Mouse (Mus musculus) midbrain, embryonic 14.5 days (tissue): ENCODE measurements around the gene Serpinb6b. TPM values are rescaled to one million over a fixed set of nuclear protein-coding genes. Genes with fewer than 3 reads are reported as not detected.

ENCODE experiments used
- ATAC-seq: fragments of 200-750 bp; cut with Nextera tagmentation; 2 replicates; pipeline ENCODE4 v1.8.0; 2017; ENCODE audit warnings: moderate number of reproducible peaks, moderate library complexity; ENCODE audit not compliant: low FRiP score, low TSS enrichment
- DNase-seq: peaks from one replicate; pipeline ENCODE4 v3.0.0-alpha.2; 2015
- H3K27ac ChIP-seq: fragments of 300-500 bp; sonication (generic); replicated peaks from 2 replicates; pipeline ENCODE4 v1.5.1; 2014; ENCODE audit warnings: mild to moderate bottlenecking, low read depth, low read length, moderate library complexity
- H3K27me3 ChIP-seq: fragments of 300-500 bp; sonication (generic); 2 replicates; pipeline ENCODE4 v1.6.1; 2014; ENCODE audit warnings: low read length, control low read depth, mixed read lengths; ENCODE audit not compliant: control insufficient read depth, insufficient read depth
- H3K36me3 ChIP-seq: fragments of 300-500 bp; sonication (generic); 2 replicates; pipeline ENCODE4 v1.6.1; 2014; ENCODE audit warnings: low read length, control low read depth; ENCODE audit not compliant: control insufficient read depth, insufficient read depth
- H3K4me1 ChIP-seq: fragments of 300-500 bp; sonication (generic); 2 replicates; pipeline ENCODE4 v1.6.1; 2014; ENCODE audit warnings: mild to moderate bottlenecking, antibody characterized with exemption, low read length, control low read depth; ENCODE audit not compliant: control insufficient read depth, insufficient read depth
- H3K4me2 ChIP-seq: fragments of 300-500 bp; sonication (generic); 2 replicates; pipeline ENCODE4 v1.6.1; 2014; ENCODE audit warnings: mild to moderate bottlenecking, low read length, moderate library complexity
- H3K4me3 ChIP-seq: fragments of 300-500 bp; sonication (generic); replicated peaks from 2 replicates; pipeline ENCODE4 v1.5.1; 2014; ENCODE audit warnings: low read depth, low read length
- H3K9ac ChIP-seq: fragments of 300-500 bp; sonication (generic); replicated peaks from 2 replicates; pipeline ENCODE4 v1.6.1; 2014; ENCODE audit warnings: mild to moderate bottlenecking, low read length, moderate library complexity
- H3K9me3 ChIP-seq: fragments of 300-500 bp; sonication (generic); 2 replicates; pipeline ENCODE4 v1.6.1; 2016; ENCODE audit warnings: low read length, control low read depth, mixed read lengths; ENCODE audit not compliant: control insufficient read depth
- WGBS: fragments of 180-500 bp; shearing (Covaris S2); extraction: QIAGEN DNeasy Blood & Tissue Kit; methylation state at CpG from one replicate; pipeline ENCODE4 v1.1.7; 2014; 5-methylcytosine and 5-hydroxymethylcytosine counted together
- polyA plus RNA-seq: library from polyadenylated mRNA; unstranded; fragments of >200 nt; fragmentation: Nextera tagmentation; extraction: Ambion mirVana; gene quantifications from 2 replicates; pipeline ENCODE4 v1.2.1, GENCODE M21; 2014

Serpinb6b gene
- polyA plus RNA-seq, 1 experiment from 2014 or later: 0.95 TPM

- ATAC-seq (no peak), DNase-seq (no peak)
- no peaks in the 10 kb centered on the region for H3K27me3 ChIP-seq
- H3K9me3 ChIP-seq: no peaks in the 10 kb centered on the region
- no peak overlapping the region for H3K27ac ChIP-seq
- WGBS: 89% methylated on average over 3 of the region's 3 CpGs
- no peak overlapping the region for H3K9ac ChIP-seq
- H3K4me3 ChIP-seq: no peak overlapping the region
- H3K4me2 ChIP-seq: no peak overlapping the region
- H3K36me3 ChIP-seq: no peaks in the 10 kb centered on the region
- no peaks in the 10 kb centered on the region for H3K4me1 ChIP-seq
Measured at GRCm38 (mm10) chr13:33006555-33006954, 41.5 kb downstream of the Serpinb6b start.

DNA sequence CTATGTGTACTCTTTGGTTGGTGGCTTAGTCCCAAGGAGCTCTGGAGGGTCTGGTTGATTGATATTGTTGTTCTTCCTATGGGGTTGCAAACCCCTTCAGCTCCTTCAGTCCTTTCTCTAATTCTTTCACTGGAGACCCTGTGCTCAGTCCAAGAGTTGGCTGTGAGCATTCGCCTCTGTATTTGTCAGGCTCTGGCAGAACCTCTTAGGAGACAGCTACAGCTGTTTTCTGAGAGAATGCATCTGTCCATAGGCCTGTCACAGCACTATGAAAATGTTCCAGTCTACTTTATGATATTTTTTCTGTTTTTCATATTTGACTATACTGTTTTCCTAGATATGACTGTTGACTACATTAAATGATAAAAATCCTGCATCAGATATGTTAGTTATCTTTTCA is 47.4 kb downstream of the Serpinb6b start:
- WGBS: 95% methylated on average over 1 of the region's 1 CpGs
- H3K9me3 ChIP-seq: no peaks in the 10 kb centered on the region
- no peak overlapping the region for H3K4me3 ChIP-seq
- DNase-seq (no peak), ATAC-seq (no peak)
- H3K4me2 ChIP-seq: no peak overlapping the region
- no peaks in the 10 kb centered on the region for H3K36me3 ChIP-seq
- no peak overlapping the region for H3K27ac ChIP-seq
- no peaks in the 10 kb centered on the region for H3K27me3 ChIP-seq
- H3K4me1 ChIP-seq: no peaks in the 10 kb centered on the region
- no peak overlapping the region for H3K9ac ChIP-seq

- 70% methylated on average over 2 of the region's 2 CpGs for WGBS
- no peak for ATAC-seq
- no peak overlapping the region for H3K4me2 ChIP-seq
- DNase-seq: no peak
- no peak overlapping the region for H3K27ac ChIP-seq
- no peaks in the 10 kb centered on the region for H3K4me1 ChIP-seq
- no peak overlapping the region for H3K9ac ChIP-seq
- no peaks in the 10 kb centered on the region for H3K36me3 ChIP-seq
- H3K4me3 ChIP-seq: no peak overlapping the region
- H3K9me3 ChIP-seq: no peaks in the 10 kb centered on the region
- no peaks in the 10 kb centered on the region for H3K27me3 ChIP-seq
Measured at GRCm38 (mm10) chr13:33013271-33013670, 48.3 kb downstream of the Serpinb6b start.

DNA sequence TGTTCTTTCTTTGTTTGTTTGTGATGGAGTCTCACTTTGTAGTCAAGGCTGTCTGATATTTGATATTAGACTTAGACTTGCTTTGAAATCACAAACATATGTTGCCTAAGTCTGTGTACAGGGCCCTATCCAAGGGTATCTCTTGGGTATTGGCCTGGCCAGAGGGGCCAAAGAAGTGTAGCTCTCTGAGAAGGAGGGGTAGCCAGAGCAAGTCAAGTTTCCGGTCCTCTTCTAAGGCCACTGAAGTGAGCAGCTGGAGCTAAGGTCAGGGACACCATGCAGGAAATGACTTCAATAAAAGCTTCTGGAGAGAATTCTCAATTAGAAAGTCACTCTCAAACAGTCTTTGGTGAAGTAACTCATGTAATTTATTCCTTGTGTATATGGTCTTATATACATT is 57.4 kb downstream of the Serpinb6b start:
- DNase-seq (no peak), ATAC-seq (no peak)
- H3K9ac ChIP-seq: no peak overlapping the region
- WGBS: 94% methylated on average over 1 of the region's 1 CpGs
- H3K27me3 ChIP-seq: no peaks in the 10 kb centered on the region
- no peak overlapping the region for H3K4me3 ChIP-seq
- H3K27ac ChIP-seq: no peak overlapping the region
- no peaks in the 10 kb centered on the region for H3K9me3 ChIP-seq
- no peak overlapping the region for H3K4me2 ChIP-seq
- no peaks in the 10 kb centered on the region for H3K36me3 ChIP-seq
- no peaks in the 10 kb centered on the region for H3K4me1 ChIP-seq

- no peaks in the 10 kb centered on the region for H3K4me1 ChIP-seq
- no peak overlapping the region for H3K4me3 ChIP-seq
- 79% methylated on average over 1 of the region's 1 CpGs for whole genome bisulfite sequencing
- H3K9ac ChIP-seq: no peak overlapping the region
- no peaks in the 10 kb centered on the region for H3K27me3 ChIP-seq
- H3K36me3 ChIP-seq: no peaks in the 10 kb centered on the region
- H3K4me2 ChIP-seq: no peak overlapping the region
- DNase-seq: no peak
- H3K9me3 ChIP-seq: no peaks in the 10 kb centered on the region
- ATAC-seq: no peak
- H3K27ac ChIP-seq: no peak overlapping the region
Measured at GRCm38 (mm10) chr13:33026427-33027057, 61.5 kb downstream of the Serpinb6b start.

GRCm38 (mm10) chr13:33027244-33027643 is 62.2 kb downstream of the Serpinb6b start, which contains the start of gene Serpinb9b:
Gene Serpinb9b, plus strand, starts transcription at chr13:33027416.
- Histone ChIP-seq H3K36me3 (no peaks in the 10 kb centered on the region), H3K27me3 (no peaks in the 10 kb centered on the region), H3K27ac (no peak within 1 kb of the TSS), H3K4me1 (no peaks in the 10 kb centered on the region), H3K4me3 (no peak within 1 kb of the TSS), H3K9ac (no peak within 1 kb of the TSS), H3K9me3 (no peaks in the 10 kb centered on the region), H3K4me2 (no peak within 1 kb of the TSS)
- 79% methylated on average over 2 of the region's 2 CpGs for WGBS
- no peak for DNase-seq
- no peak for ATAC-seq

DNA sequence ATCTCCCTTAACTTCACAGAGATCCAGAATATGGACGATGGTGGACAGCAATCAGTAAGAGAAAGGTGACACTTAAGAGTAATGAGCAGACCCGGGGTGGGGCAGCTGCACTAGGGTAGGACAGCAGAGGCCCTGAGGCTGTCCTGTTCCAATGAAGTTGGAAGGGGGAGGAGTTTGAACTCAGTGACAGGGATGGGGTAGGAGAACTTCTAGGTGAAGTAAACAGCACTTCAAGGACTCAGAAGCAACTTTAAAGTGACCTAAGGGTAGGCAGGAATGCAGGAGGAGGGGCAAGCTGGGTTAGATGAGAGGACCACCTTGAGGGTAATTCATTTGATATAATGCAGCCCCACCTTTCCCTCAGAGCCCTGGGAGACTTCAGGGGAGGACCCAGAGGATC is 63.1 kb downstream of the Serpinb6b start:
- DNase-seq (no peak), ATAC-seq (no peak)
- WGBS: 76% methylated on average over 2 of the region's 2 CpGs
- Histone ChIP-seq H3K9ac (no peak overlapping the region), H3K27me3 (no peaks in the 10 kb centered on the region), H3K9me3 (no peaks in the 10 kb centered on the region), H3K4me3 (no peak overlapping the region), H3K4me2 (no peak overlapping the region), H3K4me1 (no peaks in the 10 kb centered on the region), H3K36me3 (no peaks in the 10 kb centered on the region), H3K27ac (no peak overlapping the region)

GRCm38 (mm10) chr13:33028550-33028949 is 63.5 kb downstream of the Serpinb6b start:
- ATAC-seq (no peak), DNase-seq (no peak)
- WGBS: 87% methylated on average over 2 of the region's 2 CpGs

More at GRCm38 (mm10) chr13:33028550-33028949, 63.5 kb downstream of the Serpinb6b start:
- no peak overlapping the region for H3K4me3 ChIP-seq
- H3K27ac ChIP-seq: no peak overlapping the region
- no peaks in the 10 kb centered on the region for H3K36me3 ChIP-seq
- H3K9ac ChIP-seq: no peak overlapping the region
- no peaks in the 10 kb centered on the region for H3K27me3 ChIP-seq
- H3K4me2 ChIP-seq: no peak overlapping the region
- no peaks in the 10 kb centered on the region for H3K9me3 ChIP-seq
- H3K4me1 ChIP-seq: no peaks in the 10 kb centered on the region
